Mouse (Mus musculus) frontal cortex, adult 2 months (tissue): ENCODE data around the gene Phyh. TPM values are rescaled to one million over a fixed set of nuclear protein-coding genes. Genes with fewer than 3 reads are reported as not detected.

Experiments
- DNase-seq, 2 experiments: peaks; one replicate each; pipeline ENCODE4 v3.0.0; 2022; ENCODE audit warnings: low spot score in 1 of 2; ENCODE audit errors: extremely low spot score in 1 of 2
- polyA plus RNA-seq: library from polyadenylated mRNA; depleted of rRNA; stranded (reverse); fragments of >200 nt; gene quantifications from 2 replicates; pipeline ENCODE4 v1.2.3, GENCODE M21; 2012; rRNA removed

Phyh gene
- polyA plus RNA-seq, result 143 and 146 TPM in 2 replicates

GRCm38 (mm10) chr2:4918860-4919739, at the start of gene Phyh:
Phyh (plus strand) TSS chr2:4919019.
- peak; percentile 61 to 84 for DNase-seq

GRCm38 (mm10) chr2:4872740-4873139, 46.1 kb upstream of the Phyh start:
- no peak for DNase-seq

- no peak for DNase-seq
Observed at GRCm38 (mm10) chr2:4873331-4873730, 45.5 kb upstream of the Phyh start.

- DNase-seq, result no peak
Observed at GRCm38 (mm10) chr2:4875090-4875489, 43.7 kb upstream of the Phyh start.

GRCm38 (mm10) chr2:4876131-4876530, 42.7 kb upstream of the Phyh start:
- no peak for DNase-seq

- DNase-seq, result peak in 1 of 2 experiments; percentile 37
Observed at GRCm38 (mm10) chr2:4880737-4881349, 38.0 kb upstream of the Phyh start.

- peak; percentile 50 to 81 for DNase-seq
Observed at GRCm38 (mm10) chr2:4881350-4882248, 37.2 kb upstream of the Phyh start, which contains the start of gene Sephs1. Sephs1 (plus strand) TSS chr2:4881564.

GRCm38 (mm10) chr2:4882249-4882791, 36.5 kb upstream of the Phyh start:
- DNase-seq, result peak in 1 of 2 experiments; percentile 58

- DNase-seq, result no peak
Observed at GRCm38 (mm10) chr2:4883009-4883704, 35.7 kb upstream of the Phyh start.

- DNase-seq, result no peak
Observed at GRCm38 (mm10) chr2:4886896-4887295, 31.9 kb upstream of the Phyh start.

- no peak for DNase-seq
Observed at GRCm38 (mm10) chr2:4895598-4895997, 23.2 kb upstream of the Phyh start.

GRCm38 (mm10) chr2:4896970-4897369, 21.8 kb upstream of the Phyh start:
- no peak for DNase-seq

GRCm38 (mm10) chr2:4900624-4901023, 18.2 kb upstream of the Phyh start:
- DNase-seq, result no peak

- no peak for DNase-seq
Observed at GRCm38 (mm10) chr2:4902346-4902745, 16.5 kb upstream of the Phyh start.

GRCm38 (mm10) chr2:4907120-4907519, 11.7 kb upstream of the Phyh start:
- DNase-seq, result no peak

- DNase-seq, result no peak
Observed at GRCm38 (mm10) chr2:4907916-4908315, 10.9 kb upstream of the Phyh start.

GRCm38 (mm10) chr2:4908771-4909315, 10.0 kb upstream of the Phyh start:
- DNase-seq, result no peak

- no peak for DNase-seq
Observed at GRCm38 (mm10) chr2:4909909-4910308, 8.9 kb upstream of the Phyh start.

- no peak for DNase-seq
Observed at GRCm38 (mm10) chr2:4910521-4910920, 8.3 kb upstream of the Phyh start.

- DNase-seq, result no peak
Observed at GRCm38 (mm10) chr2:4913949-4914348, 4.9 kb upstream of the Phyh start.
